Mouse (Mus musculus) T-helper 2 cell (primary cell): ENCODE results near the gene Tmem39b.

Source experiments
- in situ Hi-C: fragments of 300-600 bp; cut with MboI, MseI; formaldehyde crosslinking; loops from one replicate; pipeline ENCODE4 v1.15.1; 2025; ENCODE audit warnings: high pct_unique_total_duplicates

The Tmem39b gene

GRCm38 (mm10) chr4:129684531-129684930, 12.1 kb downstream of the Tmem39b start:
- in situ Hi-C loops: no loop called here

GRCm38 (mm10) chr4:129683901-129684493, 12.6 kb downstream of the Tmem39b start:
- in situ Hi-C loops: no loop called here

GRCm38 (mm10) chr4:129681837-129682236, 14.8 kb downstream of the Tmem39b start:
- in situ Hi-C loops: no loop called here

- in situ Hi-C loops: loop anchor here (25.0 kb wide), 1 partner anchor 689 kb away; the partner anchor contains the start of genes Snrnp40 and Zcchc17
These were observed 23.7 kb downstream of the Tmem39b start for GRCm38 (mm10) chr4:129672878-129673449.

GRCm38 (mm10) chr4:129672083-129672877, 24.4 kb downstream of the Tmem39b start, which contains the start of gene Kpna6:
Kpna6 (minus strand) TSS chr4:129672767.
- in situ Hi-C loops: loop anchor here (25.0 kb wide), 1 partner anchor 690 kb away; the partner anchor contains the start of genes Snrnp40 and Zcchc17

- in situ Hi-C loops: loop anchor here (25.0 kb wide), 1 partner anchor 691 kb away; the partner anchor contains the start of genes Snrnp40 and Zcchc17
These were observed 25.1 kb downstream of the Tmem39b start for GRCm38 (mm10) chr4:129671491-129672082.

GRCm38 (mm10) chr4:129662255-129662813, 34.3 kb downstream of the Tmem39b start:
- in situ Hi-C loops: loop anchor here (25.0 kb wide), 1 partner anchor 700 kb away; the partner anchor contains the start of genes Snrnp40 and Zcchc17

- in situ Hi-C loops: loop anchor here (25.0 kb wide), 1 partner anchor 701 kb away; the partner anchor contains the start of genes Snrnp40 and Zcchc17
These were observed 35.1 kb downstream of the Tmem39b start for GRCm38 (mm10) chr4:129661584-129661983.

- in situ Hi-C loops: loop anchor here (25.0 kb wide), 1 partner anchor 708 kb away; the partner anchor contains the start of genes Snrnp40 and Zcchc17
These were observed 41.9 kb downstream of the Tmem39b start for GRCm38 (mm10) chr4:129654770-129655169.

GRCm38 (mm10) chr4:129650359-129650758, 46.3 kb downstream of the Tmem39b start:
- in situ Hi-C loops: loop anchor here (25.0 kb wide), 1 partner anchor 712 kb away; the partner anchor contains the start of genes Snrnp40 and Zcchc17

GRCm38 (mm10) chr4:129648656-129649055, 48.0 kb downstream of the Tmem39b start:
- in situ Hi-C loops: no loop called here

- in situ Hi-C loops: no loop called here
These were observed 51.4 kb downstream of the Tmem39b start for GRCm38 (mm10) chr4:129645204-129645603.

GRCm38 (mm10) chr4:129641756-129642155, 54.9 kb downstream of the Tmem39b start:
- in situ Hi-C loops: no loop called here

GRCm38 (mm10) chr4:129640638-129641467, 55.8 kb downstream of the Tmem39b start, which contains the start of gene Txlna:
Txlna (minus strand) TSS chr4:129641065.
- in situ Hi-C loops: no loop called here

- in situ Hi-C loops: no loop called here
These were observed 56.5 kb downstream of the Tmem39b start for GRCm38 (mm10) chr4:129640101-129640637.

GRCm38 (mm10) chr4:129639221-129639620, 57.4 kb downstream of the Tmem39b start:
- in situ Hi-C loops: no loop called here

- in situ Hi-C loops: loop anchor here (5.0 kb wide), 1 partner anchor 93 kb away; no protein-coding TSS in a partner anchor
These were observed 62.8 kb downstream of the Tmem39b start for GRCm38 (mm10) chr4:129633852-129634251.

- in situ Hi-C loops: loop anchor here (5.0 kb wide), 1 partner anchor 95 kb away; no protein-coding TSS in a partner anchor
These were observed 64.8 kb downstream of the Tmem39b start for GRCm38 (mm10) chr4:129631867-129632266.

GRCm38 (mm10) chr4:129630944-129631343, 65.7 kb downstream of the Tmem39b start:
- in situ Hi-C loops: loop anchor here (5.0 kb wide), 1 partner anchor 96 kb away; no protein-coding TSS in a partner anchor
